Mouse (Mus musculus): ENCODE data around the gene Cbx1.

Gene Cbx1

GRCm38 (mm10) chr11:96788871-96789795, at the start of gene Cbx1:
Gene Cbx1, plus strand, starts transcription at chr11:96789127.
- peak; percentile 99 for ATAC-seq (ENCODE audit: low TSS enrichment)

- no peak for ATAC-seq (ENCODE audit: low TSS enrichment)
Observed at GRCm38 (mm10) chr11:96740796-96741195, 48.1 kb upstream of the Cbx1 start.

GRCm38 (mm10) chr11:96741995-96742394, 46.9 kb upstream of the Cbx1 start:
- peak; percentile 52; the same call in 1 of the 2 replicates for ATAC-seq (ENCODE audit: low TSS enrichment)

GRCm38 (mm10) chr11:96743000-96743399, 45.9 kb upstream of the Cbx1 start:
- ATAC-seq (ENCODE audit: low TSS enrichment): no peak

GRCm38 (mm10) chr11:96743891-96744290, 45.0 kb upstream of the Cbx1 start:
- no peak for ATAC-seq (ENCODE audit: low TSS enrichment)

GRCm38 (mm10) chr11:96746648-96747047, 42.3 kb upstream of the Cbx1 start:
- no peak for ATAC-seq (ENCODE audit: low TSS enrichment)

- no peak for ATAC-seq (ENCODE audit: low TSS enrichment)
Observed at GRCm38 (mm10) chr11:96747555-96747954, 41.4 kb upstream of the Cbx1 start.

- ATAC-seq (ENCODE audit: low TSS enrichment): no peak
Observed at GRCm38 (mm10) chr11:96755298-96755697, 33.6 kb upstream of the Cbx1 start.

GRCm38 (mm10) chr11:96757421-96757820, 31.5 kb upstream of the Cbx1 start:
- no peak for ATAC-seq (ENCODE audit: low TSS enrichment)

- peak; percentile 50; the same call in 1 of the 2 replicates for ATAC-seq (ENCODE audit: low TSS enrichment)
Observed at GRCm38 (mm10) chr11:96758402-96758801, 30.5 kb upstream of the Cbx1 start.

- 0 out of 2 replicates have a peak, but pooled peaks have one; percentile 44 for ATAC-seq (ENCODE audit: low TSS enrichment)
Observed at GRCm38 (mm10) chr11:96760042-96760441, 28.9 kb upstream of the Cbx1 start.

GRCm38 (mm10) chr11:96761984-96762383, 26.9 kb upstream of the Cbx1 start:
- ATAC-seq (ENCODE audit: low TSS enrichment): peak; percentile 39

- no peak for ATAC-seq (ENCODE audit: low TSS enrichment)
Observed at GRCm38 (mm10) chr11:96762742-96763470, 26.0 kb upstream of the Cbx1 start.

GRCm38 (mm10) chr11:96764511-96765350, 24.2 kb upstream of the Cbx1 start:
- no peak for ATAC-seq (ENCODE audit: low TSS enrichment)

GRCm38 (mm10) chr11:96765645-96766044, 23.3 kb upstream of the Cbx1 start:
- ATAC-seq (ENCODE audit: low TSS enrichment): no peak

- peak; percentile 82 for ATAC-seq (ENCODE audit: low TSS enrichment)
Observed at GRCm38 (mm10) chr11:96766555-96766954, 22.4 kb upstream of the Cbx1 start.

GRCm38 (mm10) chr11:96767096-96767495, 21.8 kb upstream of the Cbx1 start:
- ATAC-seq (ENCODE audit: low TSS enrichment): peak; percentile 35

GRCm38 (mm10) chr11:96768240-96768639, 20.7 kb upstream of the Cbx1 start:
- ATAC-seq (ENCODE audit: low TSS enrichment): no peak

- ATAC-seq (ENCODE audit: low TSS enrichment): no peak
Observed at GRCm38 (mm10) chr11:96771274-96771975, 17.5 kb upstream of the Cbx1 start.

GRCm38 (mm10) chr11:96772413-96772812, 16.5 kb upstream of the Cbx1 start:
- ATAC-seq (ENCODE audit: low TSS enrichment): no peak

GRCm38 (mm10) chr11:96774536-96774935, 14.4 kb upstream of the Cbx1 start:
- ATAC-seq (ENCODE audit: low TSS enrichment): no peak
